Mouse (Mus musculus): ENCODE data around the gene Olfr373.

Gene Olfr373

DNA sequence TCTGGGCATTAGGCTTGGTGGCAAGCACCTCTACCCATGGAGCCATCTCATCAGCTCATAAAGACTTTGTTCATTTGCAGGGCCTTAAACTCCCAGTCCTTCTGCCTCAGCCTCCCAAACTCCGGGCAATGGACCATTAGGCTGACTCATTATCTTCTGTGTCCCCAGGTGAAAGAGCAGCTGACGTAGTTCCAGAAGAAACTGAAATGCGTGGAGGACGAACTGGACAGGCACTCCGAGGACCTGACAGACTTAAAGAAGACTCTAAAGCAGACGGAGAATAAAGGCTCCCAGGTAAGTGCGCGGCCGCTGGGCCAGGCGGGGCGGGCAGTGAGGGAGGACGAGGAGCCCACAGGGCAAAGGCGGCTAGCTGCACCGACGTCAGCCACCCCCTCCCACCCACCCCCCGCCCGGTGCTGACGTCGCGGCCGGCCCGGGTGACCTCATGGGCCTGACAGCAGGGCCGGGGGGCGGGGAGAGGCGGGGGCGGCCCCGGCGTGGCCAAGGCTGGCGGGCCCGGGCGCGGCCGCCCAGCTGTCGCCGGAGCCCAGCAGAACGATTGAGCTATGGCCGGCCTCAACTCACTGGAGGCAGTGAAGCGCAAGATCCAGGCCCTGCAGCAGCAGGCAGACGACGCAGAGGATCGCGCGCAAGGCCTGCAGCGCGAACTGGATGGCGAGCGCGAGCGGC is 51.9 kb downstream of the Olfr373 start, which contains the start of gene Tpm4:
Gene Tpm4 (plus strand): TSS at position 220 of the 690 bp plus-strand sequence.
- DNase-seq, result peak; percentile 68

DNA sequence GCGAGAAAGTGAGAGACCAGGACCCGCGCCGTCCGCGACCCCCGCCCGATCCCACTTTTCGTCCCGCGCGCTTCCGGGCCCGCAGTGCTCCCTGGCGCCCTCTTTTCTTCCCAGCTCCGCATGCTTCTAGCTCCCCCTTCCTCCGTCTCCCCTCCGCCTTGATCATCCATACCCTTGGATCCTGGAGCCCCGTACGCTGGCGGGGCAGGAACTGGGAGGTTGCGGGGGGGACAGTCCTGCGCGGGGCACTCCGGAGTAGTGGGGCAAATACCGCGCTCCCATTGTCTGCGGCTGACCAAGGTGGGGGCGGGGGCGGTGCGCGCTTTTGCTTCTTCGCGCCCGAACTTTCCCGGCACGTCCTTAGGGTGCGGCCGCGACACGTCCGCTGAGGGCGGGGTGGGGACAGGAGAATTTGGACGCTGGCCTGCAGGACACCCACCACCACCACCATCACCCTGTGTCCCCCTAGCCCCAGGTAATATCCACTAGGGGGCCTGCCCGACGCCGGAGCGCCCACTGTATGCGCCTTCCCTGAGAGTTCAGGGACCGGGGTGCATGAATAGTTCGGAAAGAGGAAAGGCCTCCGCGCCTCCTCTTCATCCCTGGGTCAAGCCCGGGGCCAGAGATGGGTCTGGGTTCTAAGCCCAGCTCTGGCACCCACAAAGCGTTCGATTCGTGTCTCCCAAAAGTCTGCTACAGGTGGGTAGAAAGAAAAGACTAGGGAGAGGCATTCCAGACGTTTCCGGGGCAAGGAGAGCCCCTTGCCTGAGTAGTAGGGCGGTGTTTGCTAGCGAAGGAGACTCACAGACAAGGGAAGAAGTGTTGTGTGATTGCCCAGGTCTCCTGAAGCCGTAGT is 52.7 kb downstream of the Olfr373 start:
- DNase-seq, result peak; percentile 71

DNA sequence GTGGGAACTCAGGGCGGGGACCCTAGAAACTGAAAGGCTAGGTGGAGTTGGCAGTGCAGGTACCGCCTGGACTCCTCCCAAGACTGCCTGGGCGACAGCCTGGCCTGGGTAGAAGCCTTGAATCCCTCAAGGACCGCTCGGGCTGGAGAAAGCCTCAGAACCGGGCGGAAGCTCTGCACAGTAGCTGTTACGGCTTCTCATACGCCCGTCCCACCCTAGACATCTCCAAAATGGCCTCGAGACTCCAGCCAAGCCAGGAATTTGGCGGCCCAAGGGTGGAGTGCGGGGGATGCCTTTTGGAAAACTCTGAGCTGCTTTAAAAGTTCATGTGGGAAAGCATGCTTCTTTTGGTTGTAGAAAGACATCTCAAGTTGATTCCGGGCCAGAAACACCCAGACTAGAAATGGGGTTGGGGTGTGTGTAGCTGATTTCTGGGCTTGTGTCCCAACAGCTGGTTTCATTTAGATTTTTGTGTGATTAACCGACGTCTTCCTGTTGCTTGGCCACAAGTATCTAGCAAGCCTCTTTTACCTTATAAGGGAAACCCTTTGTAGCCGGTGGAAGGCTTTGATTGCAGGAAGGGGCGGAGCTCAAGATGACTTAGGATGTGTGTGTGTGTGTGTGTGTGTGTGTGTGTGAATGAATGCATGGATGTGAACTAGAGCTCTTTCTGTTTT is 53.5 kb downstream of the Olfr373 start:
- peak; percentile 84 for DNase-seq

DNA sequence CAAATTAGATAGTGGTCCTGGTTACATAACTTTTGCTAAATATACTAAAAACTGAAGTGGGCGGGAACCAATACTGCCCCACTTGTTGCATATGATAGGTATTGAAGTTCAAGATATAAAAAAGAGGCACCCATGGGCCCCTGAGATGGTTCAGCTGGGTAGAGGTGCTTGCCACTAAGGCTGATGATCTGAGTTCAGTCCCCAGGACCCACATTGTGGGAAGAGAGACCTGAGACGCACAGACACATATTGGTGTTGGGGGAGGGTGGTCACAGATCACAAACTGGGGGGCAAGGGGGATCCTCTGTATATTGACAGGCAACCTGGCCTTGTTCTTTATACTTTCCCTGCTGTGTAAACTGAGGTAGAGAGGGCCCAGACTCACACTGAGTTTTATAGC is 54.5 kb downstream of the Olfr373 start:
- DNase-seq, result no peak

DNA sequence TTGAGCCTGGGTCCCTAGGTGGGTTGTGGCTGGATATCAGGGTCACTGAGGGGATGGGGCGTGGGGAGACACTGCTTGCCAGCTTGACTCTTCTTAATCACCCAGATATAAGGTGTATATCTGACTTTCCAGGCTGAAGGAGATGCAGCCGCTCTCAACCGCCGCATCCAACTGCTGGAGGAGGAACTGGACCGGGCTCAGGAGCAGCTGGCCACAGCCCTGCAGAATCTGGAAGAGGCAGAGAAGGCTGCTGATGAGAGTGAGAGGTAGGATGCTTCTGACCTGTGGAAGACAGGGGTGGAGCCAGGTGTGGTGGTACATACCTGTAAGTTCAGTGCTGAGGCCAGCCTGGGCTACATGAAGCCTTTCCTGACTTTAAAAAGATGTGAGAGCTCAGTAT is 55.5 kb downstream of the Olfr373 start:
- no peak for DNase-seq

DNA sequence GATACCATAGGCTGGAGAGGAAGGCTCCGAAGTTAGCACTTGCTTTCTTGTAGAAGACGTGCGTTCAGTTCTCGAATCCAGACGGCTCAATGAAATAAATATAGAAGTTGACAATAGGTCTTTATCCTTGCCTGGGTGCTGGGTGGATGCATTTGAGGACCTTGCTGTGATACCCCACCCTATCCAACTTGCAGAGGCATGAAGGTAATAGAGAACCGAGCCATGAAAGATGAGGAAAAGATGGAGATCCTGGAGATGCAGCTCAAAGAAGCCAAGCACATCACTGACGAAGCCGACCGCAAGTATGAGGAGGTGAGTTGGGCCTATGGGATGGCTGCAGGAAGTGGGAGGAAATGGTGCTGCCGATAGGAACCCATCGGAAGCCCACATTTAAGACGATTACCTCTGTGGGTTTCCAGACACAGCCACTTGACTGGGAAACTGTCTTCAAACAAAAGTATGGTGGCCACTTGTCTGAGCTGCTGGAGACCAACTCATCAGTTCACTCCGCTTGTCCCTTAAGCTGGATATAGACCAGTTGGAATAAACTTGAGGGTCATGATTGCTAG is 60.4 kb downstream of the Olfr373 start:
- DNase-seq, result no peak

DNA sequence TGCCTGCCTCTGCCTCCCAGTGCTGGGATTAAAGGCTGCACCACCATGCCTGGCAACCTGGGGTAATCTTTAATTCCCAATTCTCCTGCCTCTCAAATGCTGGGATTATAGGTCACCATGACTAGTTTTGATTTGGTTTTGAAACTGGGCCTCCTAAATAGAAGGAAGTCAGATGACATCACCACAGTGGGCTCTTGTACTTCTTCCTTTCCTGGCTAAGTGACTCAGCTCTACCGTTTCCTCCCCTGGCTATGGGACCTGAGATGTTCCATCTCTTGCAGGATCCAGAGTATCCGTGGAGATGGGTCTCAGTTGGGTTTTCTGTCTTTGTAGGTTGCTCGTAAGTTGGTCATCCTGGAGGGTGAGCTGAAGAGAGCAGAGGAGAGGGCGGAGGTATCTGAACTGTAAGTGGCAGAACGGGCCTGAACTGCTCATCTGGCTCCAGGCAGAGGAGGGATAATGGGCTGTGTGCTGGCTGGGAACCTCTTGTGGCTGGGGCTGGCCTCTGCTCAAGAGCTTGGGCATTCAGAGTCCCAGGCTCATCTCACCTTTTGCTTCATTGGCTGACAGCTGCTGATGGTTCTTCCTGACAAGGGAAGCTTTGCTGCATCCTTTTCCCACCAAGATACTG is 61.5 kb downstream of the Olfr373 start:
- no peak for DNase-seq

DNA sequence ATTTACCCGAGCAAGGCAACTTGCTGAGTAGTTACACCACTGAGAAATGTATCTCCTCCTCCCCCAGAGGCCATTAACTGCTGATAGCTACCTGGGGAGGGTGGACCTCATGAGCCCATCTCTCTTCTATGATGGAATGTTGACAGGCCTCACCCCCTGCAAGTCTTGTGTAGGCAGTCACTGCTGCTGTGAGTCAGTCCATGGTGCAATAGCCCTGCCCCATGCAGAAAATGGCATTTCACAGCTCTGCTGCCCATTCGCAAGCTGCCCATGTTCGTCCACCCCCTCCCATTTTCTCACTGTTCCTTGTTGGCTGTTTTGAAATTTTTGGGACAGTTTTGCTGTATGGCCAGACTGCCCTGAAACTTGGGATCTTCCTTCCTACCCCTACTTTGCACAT is 62.5 kb downstream of the Olfr373 start:
- DNase-seq, result no peak

DNA sequence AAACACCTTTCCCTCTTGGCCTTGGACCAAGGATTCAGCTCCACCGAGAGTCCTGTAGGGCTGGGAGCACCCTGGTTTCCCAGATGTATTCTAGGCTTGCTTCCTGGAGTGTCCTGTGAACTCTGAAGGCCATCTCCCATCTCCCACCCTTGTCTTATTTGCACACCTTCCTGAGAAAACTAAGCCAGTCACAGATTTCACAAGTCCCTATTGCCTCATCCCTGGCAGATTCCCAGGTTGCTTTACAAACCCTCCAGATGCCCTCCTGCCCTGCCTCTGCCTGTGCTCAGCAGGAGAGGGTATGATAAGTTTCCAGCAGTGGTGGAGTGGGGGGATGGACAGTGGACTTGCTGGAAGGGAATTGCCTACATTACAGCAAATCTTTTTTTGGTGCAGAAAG is 63.1 kb downstream of the Olfr373 start:
- no peak for DNase-seq

DNA sequence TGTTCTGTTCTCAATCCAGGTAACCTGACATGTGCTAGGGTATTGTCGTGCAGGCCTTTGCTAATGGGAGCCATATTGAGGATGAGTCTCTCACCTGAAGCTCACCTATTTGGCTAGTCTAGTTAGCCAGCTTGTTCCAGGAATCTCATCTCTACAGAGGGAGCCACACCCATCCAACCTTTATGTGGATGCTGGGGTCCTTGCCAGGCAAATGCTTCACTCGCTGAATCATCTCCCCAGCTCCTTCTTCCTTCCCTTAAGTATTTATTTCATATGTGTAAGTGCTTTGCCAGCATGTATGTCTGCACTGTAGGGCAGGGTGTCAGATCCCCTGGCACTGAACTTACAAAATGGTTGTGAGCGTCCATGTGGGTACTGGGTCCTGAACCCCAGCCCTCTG is 63.6 kb downstream of the Olfr373 start:
- DNase-seq, result no peak

DNA sequence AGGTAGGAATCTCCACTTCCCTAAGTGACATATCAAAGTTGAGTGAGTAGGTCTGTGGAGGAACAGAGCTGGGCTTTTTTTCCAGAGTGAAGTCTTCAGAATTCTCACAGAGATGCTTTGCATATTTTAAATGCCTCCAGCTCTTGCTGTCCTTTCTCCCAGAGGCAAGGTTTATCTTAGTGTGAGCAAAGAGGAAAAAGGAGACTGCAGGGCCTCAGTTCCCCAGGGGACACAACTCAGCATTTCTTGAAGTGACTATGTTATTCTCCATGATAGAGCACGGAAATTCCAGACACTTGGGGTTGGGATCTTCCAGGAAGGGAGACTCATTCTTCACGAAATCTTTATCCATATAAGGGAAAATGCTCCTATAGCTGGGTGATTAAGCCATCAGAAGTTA is 64.3 kb downstream of the Olfr373 start:
- DNase-seq, result no peak

DNA sequence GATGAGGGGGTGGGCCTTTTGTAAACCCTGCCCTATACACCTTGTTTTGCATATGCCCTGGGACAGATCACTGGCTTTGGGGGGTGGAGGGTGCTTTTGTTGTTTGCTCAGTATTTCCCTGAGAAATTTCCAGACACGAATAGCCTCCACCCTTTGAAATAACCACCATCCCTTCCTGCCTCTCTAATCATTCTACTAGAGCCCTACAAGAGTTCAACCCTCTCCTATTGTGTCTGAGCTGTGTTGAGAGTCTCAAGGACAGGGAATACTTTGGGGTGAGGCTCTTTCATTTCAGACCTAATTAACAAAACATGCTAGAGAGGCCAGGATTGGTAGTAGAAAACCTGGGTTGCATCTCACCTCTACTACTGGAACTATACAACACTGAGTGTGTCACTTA is 66.1 kb downstream of the Olfr373 start:
- no peak for DNase-seq

DNA sequence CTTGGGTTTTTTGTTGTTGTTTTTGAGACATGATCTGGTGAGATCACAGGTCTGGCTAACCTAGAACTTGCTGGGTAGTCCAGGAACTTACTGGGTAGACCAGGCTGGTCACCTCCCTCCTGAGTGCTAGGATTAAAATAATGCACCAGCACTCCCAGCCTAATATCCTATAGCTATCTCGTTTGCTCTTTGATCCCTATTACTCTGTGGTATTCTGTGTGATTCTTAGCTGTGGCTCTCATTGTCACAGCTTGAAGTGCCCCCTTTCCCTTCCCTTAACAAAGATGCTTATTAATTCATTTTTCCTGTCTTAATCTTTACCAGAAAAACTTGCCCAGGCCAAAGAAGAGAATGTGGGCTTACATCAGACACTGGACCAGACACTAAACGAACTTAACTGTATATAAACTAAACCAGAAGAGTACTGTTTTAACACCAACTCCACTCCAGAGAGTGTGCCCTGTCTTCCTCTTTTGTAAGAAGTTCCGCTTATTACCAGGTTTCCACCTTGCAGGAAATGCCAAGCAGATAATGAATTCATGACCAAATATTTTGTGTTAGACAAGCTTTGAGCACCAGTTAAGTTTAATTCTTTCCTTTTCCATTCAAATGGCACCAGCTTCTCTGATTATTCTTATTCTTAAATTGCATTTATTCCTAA is 68.6 kb downstream of the Olfr373 start:
- no peak for DNase-seq

Measured in thymus, postnatal 4 days (tissue).